Mouse (Mus musculus): ENCODE data around the gene Dnm1. TPM values are rescaled to one million over a fixed set of nuclear protein-coding genes. Genes with fewer than 3 reads are reported as not detected.

The Dnm1 gene
- total RNA-seq, 2 experiments from 2014 or later, result 1,309 to 1,323 TPM

DNA sequence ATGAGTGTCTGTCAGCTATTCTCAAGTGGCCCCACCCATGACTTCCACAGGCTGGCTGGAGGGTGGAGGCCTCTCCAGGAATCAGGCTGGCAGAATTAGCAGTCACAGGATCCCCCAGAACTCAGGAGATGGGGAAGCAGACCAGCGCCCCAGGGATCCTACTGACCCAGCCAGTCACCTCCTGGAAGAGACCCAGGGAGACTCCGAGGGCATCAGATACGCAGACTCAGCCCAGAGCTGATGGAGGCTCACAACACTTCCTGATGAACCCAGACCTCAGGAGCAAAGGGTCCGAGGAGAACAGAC lies 11.6 kb downstream of the Dnm1 start:
- DNase-seq (ENCODE audit: extremely low spot score in 1 of 2, low spot score in 1 of 2), result no peak

DNA sequence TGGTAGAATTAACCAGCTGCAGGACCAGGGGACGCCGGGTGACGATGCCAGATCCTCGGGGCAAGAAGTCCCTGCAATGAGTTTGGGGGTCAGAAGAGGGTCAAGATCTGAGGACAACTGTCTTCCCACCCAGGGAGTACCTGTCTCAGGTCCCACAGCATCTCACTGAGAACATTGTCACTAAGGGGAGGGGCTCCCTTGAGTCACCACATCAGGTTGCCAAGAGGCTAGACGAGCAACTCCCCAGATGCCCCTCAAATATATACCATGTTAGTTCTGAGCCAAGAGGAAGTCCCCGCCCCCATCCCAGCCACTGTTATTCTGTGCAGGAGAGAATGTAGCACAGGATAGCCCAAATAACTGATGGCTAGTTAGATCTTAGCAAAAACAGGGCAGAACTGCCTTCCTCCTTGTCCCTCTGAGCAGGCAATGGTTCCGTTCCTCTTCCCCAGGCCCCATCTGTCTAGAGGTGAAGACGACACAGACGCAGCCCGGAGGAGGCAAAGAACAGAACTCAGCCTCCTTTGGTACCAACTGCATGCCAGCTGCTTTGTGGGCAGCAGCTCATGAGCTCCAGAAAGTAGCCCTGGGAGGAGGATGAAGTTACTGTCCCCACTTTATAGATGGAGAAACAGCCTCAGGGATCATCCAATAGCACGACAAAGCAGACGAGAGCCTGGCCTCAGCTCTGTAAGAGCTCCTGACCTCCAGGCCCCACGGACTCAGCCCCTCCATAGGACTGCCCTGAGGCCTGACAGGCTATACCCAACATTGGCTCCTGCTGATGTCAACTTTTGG lies 12.1 kb downstream of the Dnm1 start:
- DNase-seq (ENCODE audit: extremely low spot score in 1 of 2, low spot score in 1 of 2), result no peak

DNA sequence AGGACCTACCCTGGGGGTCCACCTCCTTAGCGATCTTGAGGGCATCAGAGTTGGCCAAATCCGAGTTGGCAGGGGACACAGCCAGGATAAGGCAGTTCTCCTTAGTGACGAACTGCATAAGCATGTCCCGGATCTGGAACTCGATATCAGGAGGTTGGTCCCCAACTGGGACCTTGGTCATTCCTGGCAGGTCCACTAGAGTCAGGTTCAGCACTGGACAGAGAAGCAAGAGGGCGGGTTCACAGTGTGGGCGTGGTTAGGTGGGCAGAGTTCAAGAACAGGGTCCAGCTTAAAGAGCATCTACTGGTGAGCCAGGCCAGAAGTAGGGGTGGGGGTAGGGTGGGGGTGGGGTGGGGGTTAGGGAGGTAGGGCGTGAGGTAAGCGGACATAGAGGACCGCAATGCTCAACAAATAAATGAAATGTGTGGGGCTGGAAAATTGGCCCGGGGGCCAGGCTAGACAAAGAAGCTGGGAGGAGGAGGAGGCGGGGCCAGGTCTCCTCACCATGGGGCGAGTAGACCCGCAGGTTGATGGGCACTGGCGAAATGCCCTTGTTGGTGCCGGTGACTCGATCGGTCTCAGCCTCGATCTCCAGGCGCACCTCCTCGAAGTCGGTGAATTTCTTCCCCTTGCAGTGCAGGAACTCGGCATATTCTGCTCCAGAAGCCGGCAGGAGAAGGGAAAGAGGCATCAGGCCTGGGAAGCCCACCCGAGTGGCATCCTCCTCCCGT lies 13.1 kb downstream of the Dnm1 start:
- DNase-seq (ENCODE audit: extremely low spot score in 1 of 2, low spot score in 1 of 2), result no peak

DNA sequence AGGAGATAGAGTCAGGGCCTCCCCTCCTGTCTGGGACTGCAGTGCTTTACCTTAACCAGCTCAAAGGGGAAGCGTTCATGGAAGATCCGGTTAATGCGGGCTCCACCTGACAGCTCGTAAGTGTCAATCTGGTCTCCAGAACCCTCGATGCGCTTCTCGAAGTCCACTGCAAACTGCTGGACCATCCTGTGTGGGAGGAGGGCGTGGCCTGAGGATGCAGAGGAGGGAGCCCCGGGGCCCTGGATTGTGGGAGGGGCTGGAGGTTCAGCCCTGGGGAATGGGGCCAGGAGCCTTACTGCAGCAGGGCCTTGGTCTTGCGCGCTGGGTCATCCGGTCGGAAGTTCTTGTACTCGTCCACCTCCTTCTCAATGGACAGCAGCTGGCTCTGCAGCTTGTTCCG lies 17.2 kb downstream of the Dnm1 start:
- no peak for DNase-seq (ENCODE audit: extremely low spot score in 1 of 2, low spot score in 1 of 2)

DNA sequence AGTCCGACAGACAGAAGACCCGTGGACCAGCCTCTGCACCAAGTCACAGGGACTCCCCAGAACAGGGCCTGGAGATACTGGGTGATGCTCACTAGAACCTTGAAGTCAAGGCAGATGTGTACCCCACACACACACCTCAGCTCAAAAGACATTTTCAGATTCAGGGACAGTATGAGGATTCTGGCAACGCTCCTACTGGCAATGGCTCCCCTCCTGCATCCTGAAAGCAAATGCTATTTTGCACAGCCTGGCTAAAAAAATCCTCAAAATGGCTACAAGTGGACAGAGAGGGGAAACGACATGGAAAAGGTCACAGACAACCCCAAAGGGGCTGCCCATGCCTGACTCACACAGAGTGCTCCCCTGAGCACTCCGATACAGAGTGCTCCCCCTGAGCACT lies 21.0 kb downstream of the Dnm1 start:
- no peak for DNase-seq (ENCODE audit: extremely low spot score in 1 of 2, low spot score in 1 of 2)

DNA sequence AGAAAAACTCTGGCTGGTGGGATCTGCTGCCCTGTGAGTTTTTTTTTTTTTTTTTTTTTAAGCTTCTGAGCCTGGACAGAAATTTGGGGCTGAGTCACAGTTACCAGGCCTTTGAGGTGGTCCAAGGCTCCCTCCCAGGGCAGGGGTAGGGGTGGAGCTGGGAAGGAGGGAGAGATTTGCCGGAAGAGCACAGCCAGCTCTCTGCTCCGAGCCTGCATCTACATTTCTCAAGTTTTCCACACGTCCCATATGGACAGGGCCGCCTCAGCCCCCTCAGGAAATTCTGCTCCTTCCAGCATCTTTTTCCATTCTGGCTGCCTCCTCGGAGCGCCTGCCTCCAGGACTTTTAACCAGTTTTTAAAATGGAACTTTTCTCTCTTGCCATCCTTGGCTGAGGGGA lies 23.6 kb downstream of the Dnm1 start:
- DNase-seq (ENCODE audit: extremely low spot score in 1 of 2, low spot score in 1 of 2), result no peak

DNA sequence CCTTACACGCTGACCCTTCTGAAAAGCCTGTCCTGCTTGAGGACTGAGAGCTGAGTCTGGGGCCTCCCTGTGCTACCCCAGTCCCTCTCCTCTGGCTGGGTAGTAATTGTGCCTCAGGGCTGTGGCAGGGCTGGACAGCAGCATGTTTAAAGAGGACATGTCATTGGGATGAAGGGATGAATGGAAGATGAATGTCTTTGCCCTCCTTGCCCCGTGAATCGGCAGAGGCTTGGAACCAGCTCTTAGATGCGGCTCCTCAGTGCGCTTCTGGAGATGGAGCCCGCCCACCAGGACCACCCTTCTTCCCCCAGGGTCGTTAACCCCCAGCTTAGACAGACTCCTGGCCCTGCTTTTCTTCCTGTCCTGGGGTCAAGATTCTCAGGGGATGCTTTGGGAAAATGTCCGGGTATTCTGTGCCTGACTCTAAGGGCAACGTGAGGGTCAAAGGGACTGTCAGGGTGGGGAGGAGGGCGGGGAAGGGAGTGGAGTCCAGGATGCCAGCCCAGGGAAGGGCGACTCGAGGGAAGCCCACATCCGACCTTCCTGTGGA lies 24.2 kb downstream of the Dnm1 start:
- DNase-seq (ENCODE audit: extremely low spot score in 1 of 2, low spot score in 1 of 2), result no peak

DNA sequence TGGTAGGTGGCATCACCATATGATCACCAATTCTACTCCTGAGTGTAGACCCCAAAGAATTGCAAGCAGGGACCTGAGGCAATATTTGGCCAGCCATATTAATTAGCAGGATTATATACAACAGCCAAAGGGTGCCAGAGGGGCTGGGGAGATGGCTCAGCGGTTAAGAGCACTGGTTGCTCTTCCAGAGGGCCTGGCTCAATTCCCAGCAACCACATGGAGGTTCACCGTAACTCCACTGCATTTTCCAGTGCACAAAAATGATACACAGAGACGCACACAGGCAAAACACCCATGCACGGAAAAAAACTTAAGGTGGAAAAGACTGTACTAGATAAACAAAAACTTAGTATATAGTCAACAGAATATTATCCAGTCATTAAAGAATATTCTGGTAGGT lies 25.9 kb downstream of the Dnm1 start:
- DNase-seq (ENCODE audit: extremely low spot score in 1 of 2, low spot score in 1 of 2), result no peak

DNA sequence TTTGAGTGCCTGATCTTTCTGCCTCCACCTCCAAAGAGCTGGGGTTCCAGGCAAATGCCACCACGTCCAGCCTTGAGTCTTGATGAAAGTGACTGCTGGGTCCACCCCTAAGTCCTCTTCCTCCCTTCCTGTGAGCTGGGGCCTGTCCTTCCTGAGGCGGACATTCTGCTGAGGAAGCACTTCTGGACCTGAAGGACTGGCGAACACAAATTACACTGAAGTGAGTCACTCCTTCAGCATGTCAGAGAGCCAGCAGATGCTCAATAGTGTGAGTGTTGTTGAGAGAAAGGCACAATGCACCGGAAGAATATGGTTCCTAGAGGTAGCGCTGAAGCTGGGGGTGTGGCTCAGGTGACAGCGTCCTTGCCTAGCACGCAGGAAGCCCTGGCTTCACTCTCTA lies 27.8 kb downstream of the Dnm1 start:
- DNase-seq (ENCODE audit: extremely low spot score in 1 of 2, low spot score in 1 of 2), result no peak

DNA sequence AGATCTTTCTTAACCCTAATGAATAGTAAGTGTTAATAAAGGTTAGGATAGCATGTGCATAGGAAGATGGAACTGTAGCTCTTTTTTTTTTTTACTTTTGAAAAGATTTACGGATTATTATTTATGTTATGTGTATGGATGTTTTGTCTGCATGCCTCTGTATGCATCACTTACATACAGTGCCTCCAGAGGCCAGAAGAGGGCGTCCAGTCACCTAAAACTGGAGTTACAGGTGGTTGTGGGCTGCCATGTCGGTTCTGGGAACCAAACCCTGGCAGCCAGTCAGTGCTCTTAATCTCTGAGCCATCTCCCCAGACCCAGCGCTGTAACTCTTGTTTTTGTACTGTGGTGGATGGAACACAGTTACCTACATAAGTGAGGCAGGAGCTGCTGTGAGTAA lies 28.8 kb downstream of the Dnm1 start:
- no peak for DNase-seq (ENCODE audit: extremely low spot score in 1 of 2, low spot score in 1 of 2)

DNA sequence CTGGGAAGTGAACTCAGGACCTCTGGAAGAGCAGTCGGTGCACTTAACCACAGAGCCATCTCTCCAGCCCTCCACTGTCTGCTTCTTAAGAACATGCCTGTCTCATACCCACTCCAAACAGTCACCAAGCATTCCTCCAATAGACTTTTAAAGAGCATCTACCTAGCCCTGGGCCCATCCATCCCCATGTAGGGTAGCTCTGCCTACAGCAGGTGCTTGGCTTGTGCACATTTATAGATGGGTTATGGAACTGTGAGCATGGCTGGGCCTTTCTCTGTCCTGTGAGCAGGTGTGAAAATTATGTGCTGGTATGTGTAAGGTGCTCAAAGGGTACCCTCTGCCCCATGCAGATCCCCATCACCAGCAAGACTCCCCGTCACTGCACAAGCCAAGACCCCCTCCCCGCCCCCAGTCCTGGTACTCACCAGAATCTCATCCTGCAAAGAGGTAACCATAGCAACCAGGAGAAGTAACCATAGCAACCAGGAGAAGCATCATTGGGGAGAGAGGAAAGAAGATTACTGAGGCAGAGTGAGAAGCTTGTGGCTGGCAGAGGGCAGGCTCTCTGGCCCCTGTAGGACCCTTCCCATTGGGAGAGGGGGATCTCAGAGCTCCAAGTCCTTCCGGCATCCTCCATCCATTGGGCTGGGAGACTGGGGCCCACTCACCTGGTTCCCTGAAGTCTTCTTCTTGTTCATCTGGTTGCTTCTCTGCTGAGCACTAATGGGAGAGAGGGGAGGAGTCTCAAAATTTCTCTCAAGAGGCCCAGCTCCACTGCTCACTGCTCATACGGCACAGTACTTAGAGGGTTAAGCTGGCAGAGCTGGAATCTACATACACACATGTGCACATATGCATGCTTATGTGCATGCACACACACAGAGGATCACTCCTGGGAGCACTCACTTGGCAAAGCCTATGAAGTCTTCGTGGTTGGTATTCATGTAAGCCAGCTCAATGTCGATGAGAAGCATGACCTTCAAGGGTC lies 30.1 kb downstream of the Dnm1 start:
- DNase-seq (ENCODE audit: extremely low spot score in 1 of 2, low spot score in 1 of 2), result no peak

DNA sequence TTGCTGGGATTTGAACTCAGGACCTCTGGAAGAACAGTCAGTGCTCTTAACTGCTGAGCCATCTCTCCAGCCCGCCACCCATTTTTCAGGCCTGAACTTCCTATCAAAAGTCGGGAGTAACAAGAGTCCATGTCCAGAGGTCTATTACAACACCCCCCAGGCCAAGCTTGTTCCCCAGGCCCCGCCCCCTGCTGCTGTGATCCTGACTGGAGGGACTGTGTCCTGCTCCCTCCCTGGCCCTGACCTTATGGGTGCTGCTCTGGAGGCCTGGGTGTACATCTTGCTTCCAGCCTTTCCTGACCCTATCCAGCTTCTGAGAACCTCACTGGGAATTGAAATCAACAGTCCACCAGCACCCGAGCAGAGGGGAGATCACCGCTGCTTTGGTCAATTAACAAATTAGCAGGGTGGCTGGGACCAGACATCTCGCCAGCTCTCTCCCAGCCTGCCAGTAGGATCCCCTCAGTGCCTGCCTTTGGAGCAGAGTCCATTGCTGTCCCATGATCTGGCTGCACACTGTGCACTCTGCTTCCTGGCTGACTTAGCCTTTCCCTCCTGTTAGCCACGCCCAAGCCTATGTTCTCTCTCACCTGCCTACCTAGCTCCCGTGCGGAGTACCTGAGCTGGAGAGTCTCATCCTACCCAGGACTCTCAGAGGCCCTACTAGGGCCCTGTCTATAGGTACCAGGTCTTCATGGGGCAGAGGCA lies 31.4 kb downstream of the Dnm1 start:
- DNase-seq (ENCODE audit: extremely low spot score in 1 of 2, low spot score in 1 of 2), result no peak

DNA sequence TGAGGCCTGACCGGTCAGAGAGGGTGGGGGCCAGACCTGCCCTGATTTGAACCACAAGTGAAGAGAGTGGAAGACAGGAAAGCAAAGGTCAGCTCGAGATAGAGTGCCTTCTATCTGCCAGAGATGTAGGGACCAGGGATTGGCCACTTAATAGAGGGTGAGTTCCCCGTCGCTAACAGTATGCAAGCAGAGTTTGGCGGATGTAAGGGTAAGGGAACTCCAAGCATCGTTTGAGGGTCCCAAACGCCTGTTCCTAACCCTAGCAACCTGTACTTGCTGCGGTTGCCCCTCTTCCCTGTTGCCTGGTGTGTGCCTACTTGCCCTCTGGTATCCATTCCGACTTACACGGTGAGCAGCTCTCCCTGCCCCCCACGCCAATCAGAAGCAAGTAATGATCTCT lies 32.4 kb downstream of the Dnm1 start:
- DNase-seq (ENCODE audit: extremely low spot score in 1 of 2, low spot score in 1 of 2), result no peak

DNA sequence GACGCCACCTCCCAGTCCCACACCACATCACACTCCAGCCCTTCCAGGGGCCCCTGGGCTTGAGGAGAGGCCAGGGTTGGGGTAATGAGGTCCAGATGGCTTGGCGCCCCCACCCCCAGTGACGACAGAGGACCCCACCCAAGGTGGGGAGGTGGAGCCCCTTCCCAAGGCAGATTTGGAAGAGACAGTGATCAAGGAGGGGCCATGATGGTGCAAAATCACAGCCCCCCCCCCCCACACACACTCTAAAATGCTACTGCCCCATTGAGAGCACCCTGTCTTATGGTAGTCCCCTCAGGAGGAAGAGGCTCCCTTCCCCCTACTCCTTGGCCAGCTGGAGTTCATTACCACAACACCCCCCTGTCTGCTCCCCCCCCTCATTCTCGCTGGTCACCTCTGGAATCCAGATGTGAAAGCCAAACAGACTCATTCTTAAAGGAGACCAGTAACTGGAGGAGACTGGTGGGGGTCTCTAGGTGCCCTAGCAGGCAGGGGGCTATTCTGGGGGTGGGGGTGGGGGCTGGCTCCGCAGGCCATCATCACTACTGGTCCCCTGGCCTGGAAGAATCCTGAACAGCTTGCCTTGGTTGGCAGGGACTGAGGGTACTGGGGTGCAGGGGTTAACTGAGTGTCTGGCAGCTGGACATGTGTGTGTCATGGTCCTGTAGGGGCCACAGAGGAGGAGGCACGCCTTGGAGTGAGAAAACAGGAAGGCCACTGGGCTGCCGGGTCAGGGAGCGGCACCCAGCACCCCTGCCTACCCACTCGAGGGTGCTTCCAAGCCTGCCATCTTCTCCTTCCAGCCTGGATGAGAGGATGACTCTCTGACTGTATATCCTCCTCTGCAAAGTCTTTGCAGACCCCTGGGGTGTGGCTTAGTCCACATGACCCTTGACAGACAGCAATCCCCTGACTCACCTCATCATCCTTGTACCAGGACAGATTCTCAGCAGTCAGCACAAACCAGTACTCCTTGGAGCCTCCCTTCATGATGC lies 33.3 kb downstream of the Dnm1 start:
- no peak for DNase-seq (ENCODE audit: extremely low spot score in 1 of 2, low spot score in 1 of 2)

DNA sequence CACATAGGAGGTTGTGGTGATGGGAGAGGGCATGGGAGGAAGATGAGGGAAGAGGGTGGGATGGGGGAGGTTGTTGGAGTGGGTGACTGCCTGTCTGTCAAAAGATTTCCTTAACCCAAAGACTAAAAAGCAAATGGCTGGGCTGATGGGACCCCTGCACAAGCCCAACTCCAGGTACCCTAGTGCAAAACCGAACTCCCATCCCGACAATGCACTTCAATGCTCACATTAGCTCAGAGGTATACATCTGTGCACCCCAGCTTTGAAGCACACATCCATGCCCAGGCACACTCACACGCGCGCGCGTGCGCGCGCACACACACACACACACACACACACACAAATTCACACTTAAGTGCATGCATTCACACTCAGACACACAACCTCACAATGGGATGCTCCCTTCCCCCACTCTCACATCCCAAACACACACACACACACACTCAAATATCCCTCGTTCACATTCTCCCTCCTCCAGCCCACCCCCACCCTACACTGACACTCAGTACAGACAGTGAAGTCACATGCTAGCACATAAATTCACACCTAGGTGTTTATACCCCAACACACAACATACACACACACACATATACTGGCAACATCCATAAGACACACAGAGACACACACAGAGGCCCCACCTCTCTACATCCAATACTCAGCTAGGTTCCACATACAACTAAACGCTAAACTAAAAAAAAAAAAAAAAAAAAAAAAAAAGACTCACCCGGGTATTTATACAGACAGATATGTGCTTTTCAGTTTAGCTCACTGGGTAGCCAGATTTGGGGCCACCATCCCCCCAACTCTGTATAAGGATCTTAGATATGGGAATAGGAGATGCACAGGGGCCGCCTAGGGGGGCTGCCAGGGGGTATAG lies 34.2 kb downstream of the Dnm1 start:
- no peak for DNase-seq (ENCODE audit: extremely low spot score in 1 of 2, low spot score in 1 of 2)

DNA sequence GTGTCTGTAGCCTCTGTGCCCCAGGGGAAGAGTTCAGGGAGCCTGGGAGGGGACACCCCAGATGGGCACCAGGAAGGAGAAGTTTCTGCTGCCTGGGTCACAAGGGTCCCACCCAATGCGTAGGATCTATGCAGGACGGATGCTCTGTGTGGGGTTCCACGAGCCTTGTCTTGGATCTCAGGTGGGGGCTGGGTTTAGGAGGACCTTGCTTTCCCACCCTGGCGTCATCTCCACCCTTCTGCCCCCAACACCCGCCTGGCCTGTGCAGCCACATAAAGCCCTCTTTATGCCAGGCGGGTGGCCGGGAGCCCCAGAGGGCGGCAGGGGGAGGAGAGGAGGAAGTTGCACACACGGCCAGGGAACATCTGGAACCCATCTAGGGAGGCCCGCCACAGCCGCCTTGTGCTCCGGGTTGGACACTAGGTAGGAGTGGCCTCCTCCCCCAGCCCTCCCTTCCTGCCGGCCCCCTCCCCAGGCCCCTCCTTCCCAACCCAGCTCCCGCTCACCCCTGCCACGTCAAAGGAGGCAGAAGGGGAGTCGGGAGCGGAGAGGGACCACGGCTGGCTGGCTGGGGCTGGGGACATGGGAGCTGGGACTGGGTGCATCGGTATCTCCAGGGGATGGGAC lies 35.2 kb downstream of the Dnm1 start:
- DNase-seq (ENCODE audit: extremely low spot score in 1 of 2, low spot score in 1 of 2), result no peak

DNA sequence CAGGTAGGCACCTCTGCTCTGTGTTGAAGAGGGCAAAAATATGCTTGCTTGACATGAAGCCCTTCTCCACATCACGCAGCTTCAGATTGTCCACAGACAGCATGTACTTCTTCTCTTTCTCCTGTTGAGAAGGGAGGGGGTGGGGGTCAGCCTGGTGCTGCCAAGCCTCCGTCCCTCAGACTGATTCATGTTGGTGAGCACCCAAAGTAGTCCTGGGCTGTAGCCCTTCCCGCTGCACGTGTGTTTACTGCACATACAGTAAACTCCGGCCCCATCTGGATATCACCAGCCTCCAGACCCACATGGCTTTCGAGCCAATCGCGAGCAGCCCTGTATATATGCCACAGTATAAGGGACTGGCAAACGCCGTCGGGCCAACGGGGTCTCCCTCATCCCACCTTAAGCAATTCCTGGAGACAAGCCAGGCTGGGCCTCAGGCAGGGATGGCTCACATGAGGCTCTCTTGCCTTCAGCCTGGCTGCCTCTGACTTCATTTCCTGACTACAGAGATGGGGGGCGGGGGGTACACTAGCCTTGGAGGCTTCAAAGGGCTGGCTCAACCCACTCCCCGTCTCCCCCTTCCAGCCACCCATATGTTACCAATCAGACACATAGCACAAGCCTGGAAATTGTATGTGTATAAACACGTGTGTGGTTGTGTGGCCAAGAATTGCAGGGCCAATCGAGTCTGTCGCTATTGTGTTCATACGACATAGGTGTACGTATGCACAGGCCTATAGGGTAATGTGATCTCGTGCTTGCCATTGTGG lies 36.1 kb downstream of the Dnm1 start:
- no peak for DNase-seq (ENCODE audit: extremely low spot score in 1 of 2, low spot score in 1 of 2)

Data from layer of hippocampus, postnatal 25 days (tissue).